Mouse (Mus musculus): ENCODE measurements around the gene Pcyt2. TPM values are rescaled to one million over a fixed set of nuclear protein-coding genes. Genes with fewer than 3 reads are reported as not detected.

Gene Pcyt2
- polyA plus RNA-seq, 1 experiment from 2014 or later: 93.9 TPM

DNA sequence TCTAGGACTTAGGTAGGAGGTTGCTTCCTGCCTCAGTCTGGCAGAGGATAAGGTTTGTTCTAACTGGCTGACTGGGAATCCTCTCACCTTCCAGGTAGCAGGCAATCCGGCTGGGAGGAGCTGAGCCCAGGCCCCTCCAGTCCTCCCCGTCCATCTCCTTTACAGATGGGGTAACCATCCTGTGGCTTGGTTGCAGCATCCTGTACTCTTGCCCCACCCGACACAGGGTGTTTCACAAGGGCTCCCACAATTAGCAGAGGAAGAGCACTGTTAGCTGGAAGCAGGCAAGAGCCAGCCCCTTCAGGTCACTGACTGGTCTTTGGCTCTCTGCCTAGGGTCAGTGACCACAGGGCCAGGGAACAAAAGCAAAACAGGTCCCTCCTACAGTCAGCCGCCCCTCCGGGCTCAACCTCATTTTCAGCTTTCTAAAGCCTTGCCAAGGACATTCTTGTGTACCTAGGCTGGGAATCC lies 12.7 kb upstream of the Pcyt2 start:
- Histone ChIP-seq H3K4me2 (replicated peaks; ENCODE audit: low read depth, low read length) (peak overlapping the region; percentile 34), H3K36me3 (ENCODE audit: insufficient read depth, low read length) (no peaks in the 10 kb centered on the region), H3K4me1 (ENCODE audit: insufficient read depth, low read depth, low read length) (peaks cover 19% of the 10 kb centered on the region), H3K9ac (replicated peaks; ENCODE audit: low read depth) (peak overlapping the region; percentile 32), H3K9me3 (ENCODE audit: low read length) (no peaks in the 10 kb centered on the region), H3K27ac (ENCODE audit: low read length) (peak overlapping the region; percentile 70), H3K4me3 (ENCODE audit: low read depth, low read length) (no peak overlapping the region), H3K27me3 (replicated peaks; ENCODE audit: insufficient read depth, low read length) (no peaks in the 10 kb centered on the region)
- DNase-seq (ENCODE audit: low spot score) (peak; percentile 83), ATAC-seq (peak; percentile 10)
- 39% methylated on average over 5 of the region's 5 CpGs for WGBS
- TF ChIP-seq CTCF (IDR thresholded peaks at IDR 0.05) (no peak), EP300 (IDR thresholded peaks at IDR 0.05) (peak; percentile 28; the same call in 1 of the 2 replicates)

DNA sequence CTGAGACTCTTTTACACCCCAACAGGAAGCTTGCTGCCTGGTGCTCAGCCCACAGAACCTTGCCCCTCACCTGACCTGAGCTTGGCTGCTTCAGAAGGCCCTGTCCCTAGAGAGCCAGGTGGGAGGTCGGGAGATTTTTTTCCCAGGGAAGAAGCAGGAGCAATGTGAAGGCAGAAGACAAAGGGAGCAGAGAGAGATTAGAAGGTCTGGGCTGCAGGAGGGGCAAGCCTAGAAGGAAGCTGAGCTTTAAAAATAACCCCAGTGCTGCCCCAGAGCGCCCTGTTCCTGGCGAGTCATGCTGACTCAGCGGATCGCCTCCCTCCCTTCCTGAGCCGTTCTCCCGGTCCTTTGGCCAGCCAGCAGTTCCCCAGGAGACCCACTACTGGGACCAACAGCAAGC lies 12.2 kb upstream of the Pcyt2 start:
- Histone ChIP-seq H3K36me3 (ENCODE audit: insufficient read depth, low read length) (no peaks in the 10 kb centered on the region), H3K4me3 (ENCODE audit: low read depth, low read length) (no peak overlapping the region), H3K27me3 (replicated peaks; ENCODE audit: insufficient read depth, low read length) (no peaks in the 10 kb centered on the region), H3K27ac (ENCODE audit: low read length) (peak overlapping the region; percentile 70), H3K9ac (replicated peaks; ENCODE audit: low read depth) (peak overlapping the region; percentile 32), H3K4me1 (ENCODE audit: insufficient read depth, low read depth, low read length) (peaks cover 23% of the 10 kb centered on the region), H3K9me3 (ENCODE audit: low read length) (no peaks in the 10 kb centered on the region), H3K4me2 (replicated peaks; ENCODE audit: low read depth, low read length) (peak overlapping the region; percentile 34)
- ATAC-seq (no peak), DNase-seq (ENCODE audit: low spot score) (peak; percentile 45)
- 28% methylated on average over 7 of the region's 7 CpGs for WGBS
- TF ChIP-seq EP300 (IDR thresholded peaks at IDR 0.05) (no peak), CTCF (IDR thresholded peaks at IDR 0.05) (no peak)

DNA sequence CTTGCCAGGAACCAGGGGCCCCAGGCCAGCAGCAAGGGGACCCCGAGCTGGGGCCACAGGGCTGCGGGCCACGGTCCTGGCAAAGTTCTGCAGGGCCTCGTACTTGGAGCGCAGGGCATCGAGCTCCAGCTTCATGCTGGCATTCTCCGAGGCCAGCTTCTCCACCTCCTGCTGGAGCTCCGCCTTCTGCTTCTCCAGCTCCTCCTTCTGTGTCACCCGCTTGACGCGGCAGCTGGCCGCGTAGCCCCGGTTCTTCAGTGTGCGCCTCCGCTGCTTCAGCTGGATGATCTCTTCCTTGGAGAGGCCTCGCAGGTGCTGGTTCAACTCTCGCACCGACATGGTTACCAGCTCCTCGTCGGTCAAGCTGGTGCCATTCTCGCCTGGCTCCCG lies 11.6 kb upstream of the Pcyt2 start:
- Histone ChIP-seq H3K27me3 (replicated peaks; ENCODE audit: insufficient read depth, low read length) (no peaks in the 10 kb centered on the region), H3K9me3 (ENCODE audit: low read length) (no peaks in the 10 kb centered on the region), H3K4me3 (ENCODE audit: low read depth, low read length) (no peak overlapping the region), H3K4me2 (replicated peaks; ENCODE audit: low read depth, low read length) (peak overlapping the region; percentile 34; the same call in 1 of the 2 replicates), H3K27ac (ENCODE audit: low read length) (peak overlapping the region; percentile 70), H3K36me3 (ENCODE audit: insufficient read depth, low read length) (no peaks in the 10 kb centered on the region), H3K9ac (replicated peaks; ENCODE audit: low read depth) (no peak overlapping the region), H3K4me1 (ENCODE audit: insufficient read depth, low read depth, low read length) (peaks cover 23% of the 10 kb centered on the region)
- no peak for TF ChIP-seq EP300 (IDR thresholded peaks at IDR 0.05)
- no peak for TF ChIP-seq CTCF (IDR thresholded peaks at IDR 0.05)
- DNase-seq (ENCODE audit: low spot score): peak; percentile 45
- no peak for ATAC-seq
- 76% methylated on average over 21 of the region's 23 CpGs for WGBS

DNA sequence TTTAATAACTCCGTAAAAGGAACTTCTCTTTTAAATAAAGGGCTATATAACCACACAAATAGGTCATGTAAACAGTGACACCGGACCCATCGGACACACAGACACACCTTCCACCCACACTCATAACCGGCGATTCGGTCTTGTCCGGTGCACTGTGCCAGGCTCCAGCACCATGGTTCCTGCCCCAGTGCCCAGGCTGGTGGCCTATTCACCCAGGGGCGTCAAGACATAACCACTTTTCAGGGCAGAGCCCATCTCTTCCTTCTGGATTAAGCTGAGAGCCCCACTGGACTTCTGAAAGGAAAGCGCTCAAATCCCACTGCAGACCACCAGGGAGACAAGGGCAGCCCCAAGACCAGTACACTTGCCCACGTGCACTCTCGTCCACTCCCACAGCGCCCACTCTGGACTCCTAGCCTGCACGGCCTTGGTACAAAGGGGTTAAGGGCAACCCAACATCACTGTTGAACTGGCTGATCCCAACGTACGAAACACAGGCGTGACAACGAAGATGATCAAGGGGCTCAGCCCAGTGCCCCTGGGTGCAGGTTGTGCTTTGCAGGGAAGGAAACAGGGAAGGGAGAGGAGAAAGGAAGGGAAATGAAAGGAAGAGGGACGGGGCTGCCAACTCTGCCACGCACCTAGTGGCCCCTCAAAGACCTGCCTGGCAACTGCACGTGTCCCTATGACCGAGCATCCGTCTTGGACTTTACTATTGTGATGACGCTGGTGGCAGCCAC lies 11.0 kb upstream of the Pcyt2 start:
- DNase-seq (ENCODE audit: low spot score) (no peak), ATAC-seq (no peak)
- no peak overlapping the region for H3K4me3 ChIP-seq (ENCODE audit: low read depth, low read length)
- H3K27ac ChIP-seq (ENCODE audit: low read length): peak overlapping the region; percentile 70; the same call in 1 of the 2 replicates
- H3K9me3 ChIP-seq (ENCODE audit: low read length): no peaks in the 10 kb centered on the region
- H3K4me1 ChIP-seq (ENCODE audit: insufficient read depth, low read depth, low read length): peaks cover 23% of the 10 kb centered on the region
- TF ChIP-seq CTCF (IDR thresholded peaks at IDR 0.05): no peak
- TF ChIP-seq EP300 (IDR thresholded peaks at IDR 0.05): no peak
- WGBS: 90% methylated on average over 23 of the region's 23 CpGs
- no peaks in the 10 kb centered on the region for H3K36me3 ChIP-seq (ENCODE audit: insufficient read depth, low read length)
- H3K27me3 ChIP-seq (replicated peaks; ENCODE audit: insufficient read depth, low read length): no peaks in the 10 kb centered on the region
- H3K9ac ChIP-seq (replicated peaks; ENCODE audit: low read depth): no peak overlapping the region
- H3K4me2 ChIP-seq (replicated peaks; ENCODE audit: low read depth, low read length): 0 out of 2 replicates have a peak overlapping the region, but pooled peaks have one; percentile 11

DNA sequence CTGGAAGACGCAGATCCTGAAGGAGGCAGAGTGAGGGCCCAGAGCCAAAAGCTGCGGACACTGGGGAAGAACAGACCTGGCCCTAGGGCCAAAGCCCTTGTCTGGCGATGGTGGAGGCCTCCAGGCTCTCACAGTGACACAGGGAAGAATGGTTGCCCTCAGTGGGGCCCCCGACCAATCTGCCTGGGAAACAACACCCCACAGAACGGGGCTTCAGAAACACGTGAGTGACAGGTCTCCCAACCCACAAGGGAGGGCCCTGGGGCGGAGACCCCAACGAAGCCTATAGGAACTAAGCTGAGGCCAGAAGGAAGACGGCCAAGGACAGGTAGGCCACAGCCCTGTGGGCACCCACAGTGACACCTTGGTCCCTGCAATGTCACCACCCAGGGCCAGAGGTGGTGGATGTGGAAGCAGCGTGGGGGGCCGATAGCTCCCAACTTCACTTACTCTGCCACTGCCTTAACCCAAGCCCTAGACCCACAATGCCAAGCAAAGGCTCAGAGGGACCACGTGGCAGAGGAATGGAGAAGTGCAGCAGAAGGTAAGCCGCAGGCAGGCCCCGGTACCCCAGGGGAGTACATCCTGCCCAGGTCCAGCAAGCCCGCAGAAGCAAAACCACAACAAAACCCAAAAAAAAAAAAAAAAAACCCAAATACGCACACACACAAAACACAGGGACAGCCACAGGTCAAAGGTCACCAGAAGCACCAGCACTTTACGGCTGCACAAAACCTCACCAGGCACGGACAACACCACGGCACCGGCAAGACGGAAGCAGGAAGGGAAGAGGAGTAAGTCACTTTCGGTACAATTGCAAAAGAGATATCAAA lies 9.9 kb upstream of the Pcyt2 start:
- Histone ChIP-seq H3K27ac (ENCODE audit: low read length) (no peak overlapping the region), H3K27me3 (replicated peaks; ENCODE audit: insufficient read depth, low read length) (no peaks in the 10 kb centered on the region), H3K9me3 (ENCODE audit: low read length) (no peaks in the 10 kb centered on the region), H3K9ac (replicated peaks; ENCODE audit: low read depth) (no peak overlapping the region), H3K36me3 (ENCODE audit: insufficient read depth, low read length) (peaks cover 3% of the 10 kb centered on the region; the same call in 1 of the 2 replicates), H3K4me3 (ENCODE audit: low read depth, low read length) (no peak overlapping the region), H3K4me2 (replicated peaks; ENCODE audit: low read depth, low read length) (no peak overlapping the region), H3K4me1 (ENCODE audit: insufficient read depth, low read depth, low read length) (peaks cover 23% of the 10 kb centered on the region)
- ATAC-seq (no peak), DNase-seq (ENCODE audit: low spot score) (peak; percentile 52)
- TF ChIP-seq CTCF (IDR thresholded peaks at IDR 0.05) (no peak), EP300 (IDR thresholded peaks at IDR 0.05) (no peak)
- 75% methylated on average over 22 of the region's 22 CpGs for WGBS

DNA sequence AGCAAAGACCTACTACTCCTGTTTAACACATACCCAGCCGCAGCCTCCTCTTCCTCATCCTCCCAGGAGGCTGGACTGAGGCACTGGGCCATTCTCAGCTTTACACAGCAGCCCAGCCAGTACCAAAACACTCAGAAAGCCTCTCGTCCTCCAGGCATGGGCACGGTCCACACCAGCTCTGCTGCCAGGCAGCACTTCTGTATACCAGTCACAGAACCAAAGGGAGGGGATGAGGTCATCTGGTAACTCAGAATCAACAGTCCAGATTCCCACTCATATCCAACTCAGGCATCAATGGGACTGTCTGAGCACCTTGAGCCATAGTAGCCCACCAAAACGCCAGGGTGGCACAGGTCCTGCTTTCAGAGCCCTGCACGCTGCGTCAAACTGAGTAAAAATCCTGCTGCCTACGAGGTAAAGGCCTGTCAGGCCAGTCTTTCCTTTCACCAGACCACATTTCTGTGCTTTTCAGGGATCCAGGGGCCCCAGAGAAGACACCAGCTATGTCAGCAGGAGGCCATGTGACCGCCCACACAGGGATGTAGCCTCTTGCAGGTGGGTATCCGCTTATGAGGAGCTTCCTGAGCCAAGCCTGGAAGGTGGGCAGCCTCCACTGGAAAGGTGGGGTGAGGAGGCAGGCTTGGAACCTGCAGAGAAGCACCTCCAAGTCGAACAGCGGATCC lies 9.2 kb upstream of the Pcyt2 start:
- Histone ChIP-seq H3K4me3 (ENCODE audit: low read depth, low read length) (no peak overlapping the region), H3K9me3 (ENCODE audit: low read length) (no peaks in the 10 kb centered on the region), H3K4me2 (replicated peaks; ENCODE audit: low read depth, low read length) (no peak overlapping the region), H3K27me3 (replicated peaks; ENCODE audit: insufficient read depth, low read length) (no peaks in the 10 kb centered on the region), H3K36me3 (ENCODE audit: insufficient read depth, low read length) (peaks cover 8% of the 10 kb centered on the region), H3K27ac (ENCODE audit: low read length) (no peak overlapping the region), H3K4me1 (ENCODE audit: insufficient read depth, low read depth, low read length) (peaks cover 18% of the 10 kb centered on the region), H3K9ac (replicated peaks; ENCODE audit: low read depth) (no peak overlapping the region)
- no peak for DNase-seq (ENCODE audit: low spot score)
- ATAC-seq: no peak
- TF ChIP-seq EP300 (IDR thresholded peaks at IDR 0.05) (no peak), CTCF (IDR thresholded peaks at IDR 0.05) (no peak)
- WGBS: 83% methylated on average over 11 of the region's 11 CpGs
